Mouse (Mus musculus): Measurements from ENCODE around the gene Samhd1. TPM values are rescaled to one million over a fixed set of nuclear protein-coding genes. Genes with fewer than 3 reads are reported as not detected.

The Samhd1 gene
- polyA plus RNA-seq (2012; rRNA removed), result 32.8 and 33.3 TPM in 2 replicates

DNA sequence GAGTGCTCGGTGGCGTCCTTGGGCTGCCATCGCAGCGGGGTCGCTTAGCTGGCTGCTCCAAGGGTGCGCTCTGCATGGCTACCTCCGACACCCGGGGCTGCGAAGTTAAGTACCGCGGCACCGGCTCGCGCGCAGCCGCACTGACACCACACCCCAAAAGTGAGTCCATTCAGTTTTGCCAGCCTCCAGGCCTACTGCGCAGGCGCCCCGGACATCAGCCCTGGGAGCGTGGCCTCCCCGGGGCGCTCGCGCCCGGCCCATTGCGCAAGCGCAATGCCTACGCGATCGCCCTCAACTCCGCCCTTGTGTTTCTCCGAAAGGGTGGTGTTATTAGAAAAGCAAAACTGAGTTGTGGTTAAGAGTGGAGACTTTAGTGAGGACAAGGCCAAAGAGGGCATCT, at the start of gene Samhd1:
TSS of gene Samhd1 (minus strand) at position 252 of the 400 bp plus-strand sequence.

GRCm38 (mm10) chr2:157086796-157087195, 48.3 kb downstream of the Samhd1 start, which contains the start of gene Tldc2:
Gene Tldc2, plus strand, starts transcription at chr2:157087055.

DNA sequence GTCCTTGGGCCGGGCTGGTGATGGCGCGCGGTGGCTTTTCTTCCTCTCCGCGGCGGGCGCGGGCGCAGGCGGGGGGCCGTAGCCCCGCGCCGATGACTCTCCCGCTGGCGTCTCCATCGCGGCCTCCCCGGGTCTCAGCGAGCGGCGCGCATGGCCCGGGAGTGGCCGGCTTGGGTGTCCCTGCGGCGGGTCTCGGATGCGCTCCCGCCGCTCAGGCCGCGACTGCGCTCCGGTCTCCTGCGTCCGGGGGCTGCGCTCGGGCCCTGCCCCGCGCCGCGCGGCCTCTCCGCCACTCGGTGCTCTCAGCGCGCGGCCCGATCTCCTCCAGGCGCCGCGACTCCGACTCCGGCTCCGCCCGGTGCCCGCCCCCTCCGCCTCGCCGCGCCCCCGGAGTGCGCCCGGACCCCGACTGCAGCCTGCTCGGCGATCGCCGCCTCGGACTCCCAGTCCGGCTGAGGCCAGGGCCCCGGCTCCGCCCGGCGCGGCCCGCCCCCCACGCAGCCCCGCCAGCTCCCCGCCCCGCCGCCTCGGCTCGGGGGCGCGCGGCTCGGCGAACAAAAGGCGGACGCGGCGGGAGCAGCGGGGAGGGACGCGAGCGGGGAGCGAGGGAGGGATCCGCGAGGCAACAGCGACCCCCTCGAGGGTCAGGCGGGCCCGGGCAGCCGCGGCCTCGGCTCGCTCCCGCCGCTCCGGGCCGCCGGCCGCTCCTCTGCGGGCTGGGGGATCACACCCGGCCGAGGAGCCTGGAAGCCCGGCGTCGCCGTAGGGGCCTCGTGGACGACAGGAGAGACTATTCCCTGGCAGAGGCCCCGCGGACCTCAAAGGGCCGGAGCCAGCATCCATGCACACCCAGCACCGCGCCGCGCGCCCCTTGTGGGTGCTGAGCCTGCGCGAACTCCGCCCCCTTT, 56.0 kb downstream of the Samhd1 start, which contains the start of gene Soga1:
TSS of gene Soga1 (minus strand) at position 462 of the 908 bp plus-strand sequence.

Other genes starting within 250 kb of the Samhd1 start
- gene Sla2, start 248.1 kb downstream of the Samhd1 start, polyA plus RNA-seq (2012; rRNA removed), result 0.35 and 0.51 TPM in 2 replicates
- 42.4 and 44.8 TPM in 2 replicates for gene Ndrg3, start 143.2 kb downstream of the Samhd1 start, polyA plus RNA-seq (2012; rRNA removed)
- gene Dsn1, start 128.1 kb downstream of the Samhd1 start, polyA plus RNA-seq (2012; rRNA removed), result 1.2 and 1.6 TPM in 2 replicates
- 7.4 and 9.7 TPM in 2 replicates for gene Soga1, start 56.0 kb downstream of the Samhd1 start, polyA plus RNA-seq (2012; rRNA removed)
- gene Tldc2, start 48.2 kb downstream of the Samhd1 start, polyA plus RNA-seq (2012; rRNA removed), result 7.1 and 7.9 TPM in 2 replicates
- gene Rbl1, start 69.3 kb upstream of the Samhd1 start, polyA plus RNA-seq (2012; rRNA removed), result 6.4 and 7.1 TPM in 2 replicates
- gene Rpn2, start 143.8 kb upstream of the Samhd1 start, polyA plus RNA-seq (2012; rRNA removed), result 230 and 238 TPM in 2 replicates
- gene Mroh8, start 144.3 kb upstream of the Samhd1 start, polyA plus RNA-seq (2012; rRNA removed), result 0.12 and 0.16 TPM in 2 replicates
- not detected in 2 replicates for gene Ghrh, start 212.2 kb upstream of the Samhd1 start, polyA plus RNA-seq (2012; rRNA removed)
- 81.6 and 83.3 TPM in 2 replicates for gene Manbal, start 232.3 kb upstream of the Samhd1 start, polyA plus RNA-seq (2012; rRNA removed)